16 mouse cellular contexts compared by ENCODE assay signal in genomic region chr19:9143230-9143629, GRCm38 (mm10). TPM values are rescaled to one million over a fixed set of nuclear protein-coding genes. Genes with fewer than 3 reads are reported as not detected.
DNase-seq lines count a peak whose midpoint lies in the region; ATAC-seq and TF ChIP-seq lines count a peak whose summit lies in the region.
"Had no signal": no experiment of that assay in that cellular context is flagged by ENCODE, and none has a peak within 500 bp of the region (broad histone marks: within the 10 kb centered on the region; RNA-seq: fewer than 3 reads in every experiment).

No protein-coding gene starts in this region.

- no peak overlapping the region for H3K4me2 ChIP-seq in neural tube, embryonic 13.5 days
- H3K4me2 ChIP-seq in forebrain, embryonic 14.5 days (ENCODE audit: low read length): no peak overlapping the region
- H3K4me2 ChIP-seq in limb, embryonic 14.5 days (replicated peaks; ENCODE audit: low read depth, low read length, severe bottlenecking): no peak overlapping the region
- no peak overlapping the region for H3K4me2 ChIP-seq in liver, postnatal 0 days (ENCODE audit: low read depth, low read length)
- H3K4me2 ChIP-seq: liver, embryonic 12.5 days had no signal

- TF ChIP-seq CTCF in liver, postnatal 0 days (IDR thresholded peaks at IDR 0.05; ENCODE audit: low read depth): no peak

- H3K9ac ChIP-seq in neural tube, embryonic 13.5 days: no peak overlapping the region
- H3K9ac ChIP-seq in forebrain, embryonic 14.5 days (ENCODE audit: low read length): no peak overlapping the region
- no peak overlapping the region for H3K9ac ChIP-seq in limb, embryonic 14.5 days (ENCODE audit: low read depth, low read length, severe bottlenecking)
- H3K9ac ChIP-seq in liver, postnatal 0 days (replicated peaks): no peak overlapping the region
- H3K9ac ChIP-seq: liver, embryonic 12.5 days had no signal

- ATAC-seq in neural tube, embryonic 13.5 days (ENCODE audit: low read depth): peak; percentile 19; the same call in 1 of the 2 replicates
- peak; percentile 67 for ATAC-seq in forebrain, embryonic 14.5 days
- ATAC-seq in limb, embryonic 14.5 days (ENCODE audit: low FRiP score, low read depth): no peak
- no peak for ATAC-seq in liver, postnatal 0 days
- ATAC-seq: activated CD4-positive, CD25-positive, alpha-beta regulatory T cell, adult 4 months; liver, embryonic 12.5 days; lung, postnatal 0 days had no signal

- H3K9me3 ChIP-seq in neural tube, embryonic 13.5 days: no peaks in the 10 kb centered on the region
- no peaks in the 10 kb centered on the region for H3K9me3 ChIP-seq in forebrain, embryonic 14.5 days (replicated peaks; ENCODE audit: control insufficient read depth, low read length)
- no peaks in the 10 kb centered on the region for H3K9me3 ChIP-seq in limb, embryonic 14.5 days (ENCODE audit: control insufficient read depth, low read length)
- no peaks in the 10 kb centered on the region for H3K9me3 ChIP-seq in liver, postnatal 0 days (ENCODE audit: low read length)
- H3K9me3 ChIP-seq: liver, embryonic 12.5 days had no signal

- 77% methylated on average over 2 of the region's 2 CpGs for WGBS in neural tube, embryonic 13.5 days
- WGBS in forebrain, embryonic 14.5 days: 43% methylated on average over 2 of the region's 2 CpGs
- 73% methylated on average over 2 of the region's 2 CpGs for WGBS in limb, embryonic 14.5 days
- 78% methylated on average over 2 of the region's 2 CpGs for WGBS in liver, postnatal 0 days (ENCODE audit: insufficient replicate concordance)

- DNase-seq in neural tube, embryonic 10.5 days (ENCODE audit: extremely low spot score, low spot score): no peak
- peak; percentile 26 for DNase-seq in forebrain, embryonic 14.5 days (ENCODE audit: low spot score)
- DNase-seq in limb, embryonic 14.5 days (ENCODE audit: low spot score): no peak
- no peak for DNase-seq in adrenal gland, postnatal 14 days
- DNase-seq in adrenal gland, postnatal 36 days: no peak
- DNase-seq in liver, postnatal 0 days: no peak
- DNase-seq: gastrocnemius, postnatal 10 days; heart, postnatal 4 days; kidney, adult 18-20 months; kidney, postnatal 36 days; right cerebral cortex, postnatal 14 days; thymus, adult 18-20 months had no signal

- peak overlapping the region; percentile 52 for H3K27ac ChIP-seq in neural tube, embryonic 13.5 days (replicated peaks)
- H3K27ac ChIP-seq in forebrain, embryonic 14.5 days (ENCODE audit: low read depth, low read length): peak overlapping the region; percentile 10; the same call in 1 of the 2 replicates
- H3K27ac ChIP-seq in limb, embryonic 14.5 days (replicated peaks; ENCODE audit: low read depth, low read length): peak overlapping the region; percentile 76
- H3K27ac ChIP-seq in liver, postnatal 0 days (ENCODE audit: low read depth): no peak overlapping the region
- H3K27ac ChIP-seq: liver, embryonic 12.5 days had no signal

- H3K27me3 ChIP-seq in neural tube, embryonic 13.5 days: no peaks in the 10 kb centered on the region
- H3K27me3 ChIP-seq in forebrain, embryonic 14.5 days (replicated peaks; ENCODE audit: control insufficient read depth, insufficient read depth, low read length): no peaks in the 10 kb centered on the region
- H3K27me3 ChIP-seq in limb, embryonic 14.5 days (ENCODE audit: control insufficient read depth, insufficient read depth, low read length): no peaks in the 10 kb centered on the region
- H3K27me3 ChIP-seq in liver, postnatal 0 days (ENCODE audit: insufficient read depth, low read length): no peaks in the 10 kb centered on the region
- H3K27me3 ChIP-seq: liver, embryonic 12.5 days had no signal

- no peaks in the 10 kb centered on the region for H3K36me3 ChIP-seq in neural tube, embryonic 13.5 days
- H3K36me3 ChIP-seq in forebrain, embryonic 14.5 days (ENCODE audit: control insufficient read depth, insufficient read depth, low read length): no peaks in the 10 kb centered on the region
- H3K36me3 ChIP-seq in limb, embryonic 14.5 days (ENCODE audit: control insufficient read depth, insufficient read depth, low read length): no peaks in the 10 kb centered on the region
- no peaks in the 10 kb centered on the region for H3K36me3 ChIP-seq in liver, postnatal 0 days (replicated peaks; ENCODE audit: insufficient read depth, low read length)
- H3K36me3 ChIP-seq: liver, embryonic 12.5 days had no signal

- no peak for TF ChIP-seq POLR2A in limb, embryonic 14.5 days (IDR thresholded peaks at IDR 0.05; ENCODE audit: borderline replicate concordance, extremely low read depth, insufficient read depth, insufficient read length)

- no peak overlapping the region for H3K4me3 ChIP-seq in neural tube, embryonic 13.5 days
- no peak overlapping the region for H3K4me3 ChIP-seq in forebrain, embryonic 14.5 days (ENCODE audit: low read depth, low read length)
- H3K4me3 ChIP-seq in limb, embryonic 14.5 days (replicated peaks; ENCODE audit: low read length): no peak overlapping the region
- no peak overlapping the region for H3K4me3 ChIP-seq in liver, postnatal 0 days (ENCODE audit: low read depth, low read length)
- H3K4me3 ChIP-seq: liver, embryonic 12.5 days had no signal

- TF ChIP-seq EP300 in liver, postnatal 0 days (IDR thresholded peaks at IDR 0.05; ENCODE audit: low read depth): no peak

- no peaks in the 10 kb centered on the region for H3K4me1 ChIP-seq in neural tube, embryonic 13.5 days (replicated peaks)
- no peaks in the 10 kb centered on the region for H3K4me1 ChIP-seq in forebrain, embryonic 14.5 days (ENCODE audit: control insufficient read depth, insufficient read depth, low read length)
- no peaks in the 10 kb centered on the region for H3K4me1 ChIP-seq in limb, embryonic 14.5 days (ENCODE audit: control insufficient read depth, insufficient read depth, low read length)
- H3K4me1 ChIP-seq in liver, postnatal 0 days (ENCODE audit: insufficient read depth): no peaks in the 10 kb centered on the region
- H3K4me1 ChIP-seq: liver, embryonic 12.5 days had no signal

RNA-seq across cellular contexts. Expression of gene Asrgl1, which starts 7.8 kb away (rescaled TPM):
- 18.5 and 21.8 TPM in 2 replicates for polyA plus RNA-seq in neural tube, embryonic 13.5 days (2015; fragmentation: Nextera tagmentation; extraction: Ambion mirVana)
- polyA plus RNA-seq in forebrain, embryonic 14.5 days (2014; fragmentation: Nextera tagmentation; extraction: Ambion mirVana): 24.4 and 38.6 TPM in 2 replicates
- polyA plus RNA-seq in limb, embryonic 14.5 days (2012; rRNA removed): 5.7 and 6.3 TPM in 2 replicates
- polyA plus RNA-seq in limb, embryonic 14.5 days (2014; fragmentation: Nextera tagmentation; extraction: Ambion mirVana): 8.5 and 11.2 TPM in 2 replicates
- total RNA-seq in adrenal gland, postnatal 14 days (2021): 12.6 and 18.1 TPM in 2 replicates
- total RNA-seq in adrenal gland, postnatal 36 days (2021): 10 to 100 TPM; 10.7 to 11.7 TPM
- polyA plus RNA-seq in liver, postnatal 0 days (2015; fragmentation: Nextera tagmentation; extraction: Ambion mirVana): 7.0 and 8.3 TPM in 2 replicates

RNA-seq across cellular contexts. Expression of gene Scgb1a1, which starts 55.5 kb away (rescaled TPM):
- not detected in 2 replicates for polyA plus RNA-seq in neural tube, embryonic 13.5 days (2015; fragmentation: Nextera tagmentation; extraction: Ambion mirVana)
- polyA plus RNA-seq in forebrain, embryonic 14.5 days (2014; fragmentation: Nextera tagmentation; extraction: Ambion mirVana): not detected in 2 replicates
- 0.35 TPM in 1 of 2 replicates, not detected in the other for polyA plus RNA-seq in limb, embryonic 14.5 days (2012; rRNA removed)
- not detected in 2 replicates for polyA plus RNA-seq in limb, embryonic 14.5 days (2014; fragmentation: Nextera tagmentation; extraction: Ambion mirVana)
- 4.4 TPM in 1 of 2 replicates, not detected in the other for total RNA-seq in adrenal gland, postnatal 14 days (2021)
- not detected for total RNA-seq in adrenal gland, postnatal 36 days (2021)
- polyA plus RNA-seq in liver, postnatal 0 days (2015; fragmentation: Nextera tagmentation; extraction: Ambion mirVana): 0.85 and 3.7 TPM in 2 replicates
- total RNA-seq: heart, postnatal 4 days had no signal
- polyA plus RNA-seq: activated CD4-positive, CD25-positive, alpha-beta regulatory T cell, adult 4 months; liver, embryonic 12.5 days had no signal

Comparison
In these comparisons a context has a peak if more than half of its experiments do, and no peak if none do; other contexts are left out.
1. ATAC-seq: peak in neural tube, embryonic 13.5 days (single experiment) and forebrain, embryonic 14.5 days (single experiment); none in limb, embryonic 14.5 days (single experiment) and liver, postnatal 0 days (single experiment).